Mouse (Mus musculus) neural tube, postnatal 0 days (tissue): Measurements from ENCODE around the gene Asb11. TPM values are rescaled to one million over a fixed set of nuclear protein-coding genes. Genes with fewer than 3 reads are reported as not detected.

Experiments used
- polyA plus RNA-seq: library from polyadenylated mRNA; unstranded; fragments of >200 nt; fragmentation: Nextera tagmentation; extraction: Ambion mirVana; gene quantifications from 2 replicates; pipeline ENCODE4 v1.2.1, GENCODE M21; 2015

Asb11 gene
- not detected in 2 replicates for polyA plus RNA-seq

DNA sequence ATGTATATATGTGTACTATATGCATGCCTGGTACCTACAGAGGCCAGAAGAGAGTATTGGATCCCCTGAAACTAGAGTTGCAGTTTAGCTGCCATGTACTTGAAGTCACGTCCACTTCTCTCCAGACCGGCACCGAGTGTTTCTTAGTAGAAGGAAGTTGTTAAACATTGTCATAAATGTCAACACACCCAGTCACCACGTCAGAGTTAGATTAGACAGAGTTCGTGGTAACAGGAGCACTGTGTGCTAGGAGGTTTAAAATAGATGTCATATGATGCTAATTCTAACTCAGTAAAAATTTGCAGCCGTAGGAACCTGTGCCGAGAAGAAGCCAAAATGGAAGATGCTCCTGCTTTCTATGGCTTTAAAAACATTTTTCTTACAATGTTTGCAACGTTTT is at the start of gene Asb11:
Gene Asb11 (plus strand): TSS at position 286 of the 400 bp plus-strand sequence.

DNA sequence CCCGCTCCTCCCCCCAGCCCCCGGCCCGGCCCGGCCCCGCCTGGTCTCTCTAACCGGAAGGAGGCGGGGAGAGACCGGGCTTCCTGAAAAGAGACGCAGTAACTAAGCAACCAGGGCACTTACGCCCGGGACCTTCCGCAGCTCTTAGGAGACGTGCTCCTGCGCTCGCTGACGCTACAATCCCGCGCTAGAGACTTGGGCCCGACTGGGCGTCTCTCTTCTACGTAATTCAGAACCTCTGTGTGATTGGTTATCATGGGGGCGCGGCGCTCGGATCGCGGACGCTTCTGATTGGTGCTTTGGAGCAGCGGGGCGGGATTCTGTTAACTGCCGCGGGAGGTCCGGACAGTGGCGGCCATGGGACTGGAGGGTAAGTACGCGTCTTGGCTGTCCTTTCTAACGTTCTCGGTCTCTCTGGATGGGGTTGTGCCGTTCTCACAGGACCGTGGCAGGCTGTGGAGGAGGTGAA is 17.3 kb upstream of the Asb11 start, which contains the start of gene Piga:
Gene Piga (plus strand): TSS at position 317 of the 469 bp plus-strand sequence.

DNA sequence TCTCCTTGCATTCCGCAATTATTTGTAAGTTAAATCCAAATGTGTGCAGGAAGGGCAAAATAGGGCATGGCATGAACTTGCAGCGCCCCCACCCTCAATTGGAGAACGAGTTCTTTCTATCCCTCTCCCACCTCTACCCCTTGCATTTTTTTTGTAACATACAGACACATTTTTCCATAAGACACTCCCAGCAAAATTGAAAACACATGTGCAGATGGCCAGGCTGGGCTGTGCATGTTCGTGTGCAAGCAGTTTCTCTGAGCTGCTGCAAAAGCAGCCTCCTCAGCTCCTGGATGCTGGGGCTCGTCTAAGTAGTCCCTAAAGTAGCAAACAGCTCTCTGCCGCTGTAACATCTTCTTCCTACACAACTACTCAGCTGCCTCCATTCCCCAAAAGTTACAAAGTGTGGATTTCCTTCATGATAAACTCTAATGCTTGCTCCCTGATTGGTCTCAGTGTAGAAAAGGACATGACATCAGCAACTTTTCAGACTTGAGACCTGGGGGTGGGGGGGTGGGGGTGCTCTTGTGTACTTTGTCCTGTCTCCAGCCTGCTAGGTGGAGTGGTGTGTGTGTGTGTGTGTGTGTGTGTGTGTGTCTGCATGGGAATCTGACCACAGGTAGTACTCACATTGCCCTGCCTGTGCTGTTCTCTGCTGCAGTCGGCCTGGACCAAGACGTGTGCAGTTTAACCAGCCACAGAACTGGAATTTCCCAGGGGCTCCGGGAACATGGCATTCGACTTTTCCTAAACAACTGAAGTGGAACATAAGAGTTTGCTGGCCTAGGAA is 69.1 kb downstream of the Asb11 start, which contains the start of gene Asb9:
Gene Asb9 (plus strand): TSS at position 619 of the 790 bp plus-strand sequence.

Other genes with a start within 250 kb of the Asb11 start
- 0.32 and 0.33 TPM in 2 replicates for gene Bmx, start 178.8 kb upstream of the Asb11 start, polyA plus RNA-seq
- 5.8 and 5.9 TPM in 2 replicates for gene Pir, start 167.6 kb upstream of the Asb11 start, polyA plus RNA-seq
- gene Vegfd, start 63.6 kb upstream of the Asb11 start, polyA plus RNA-seq, result 0.22 and 0.36 TPM in 2 replicates
- gene Piga, start 17.2 kb upstream of the Asb11 start, polyA plus RNA-seq, result 2.7 and 3.0 TPM in 2 replicates
- gene Asb9, start 69.3 kb downstream of the Asb11 start, polyA plus RNA-seq, result not detected in 2 replicates